Mouse (Mus musculus) ovary, adult 2 months (tissue): ENCODE measurements around the gene Slc30a5. TPM values are rescaled to one million over a fixed set of nuclear protein-coding genes. Genes with fewer than 3 reads are reported as not detected.

Experiments used
- polyA plus RNA-seq: library from polyadenylated mRNA; depleted of rRNA; stranded (reverse); fragments of >200 nt; gene quantifications from 2 replicates; pipeline ENCODE4 v1.2.3, GENCODE M21; 2012; rRNA removed

The Slc30a5 gene
- 26.6 and 34.1 TPM in 2 replicates for polyA plus RNA-seq

DNA sequence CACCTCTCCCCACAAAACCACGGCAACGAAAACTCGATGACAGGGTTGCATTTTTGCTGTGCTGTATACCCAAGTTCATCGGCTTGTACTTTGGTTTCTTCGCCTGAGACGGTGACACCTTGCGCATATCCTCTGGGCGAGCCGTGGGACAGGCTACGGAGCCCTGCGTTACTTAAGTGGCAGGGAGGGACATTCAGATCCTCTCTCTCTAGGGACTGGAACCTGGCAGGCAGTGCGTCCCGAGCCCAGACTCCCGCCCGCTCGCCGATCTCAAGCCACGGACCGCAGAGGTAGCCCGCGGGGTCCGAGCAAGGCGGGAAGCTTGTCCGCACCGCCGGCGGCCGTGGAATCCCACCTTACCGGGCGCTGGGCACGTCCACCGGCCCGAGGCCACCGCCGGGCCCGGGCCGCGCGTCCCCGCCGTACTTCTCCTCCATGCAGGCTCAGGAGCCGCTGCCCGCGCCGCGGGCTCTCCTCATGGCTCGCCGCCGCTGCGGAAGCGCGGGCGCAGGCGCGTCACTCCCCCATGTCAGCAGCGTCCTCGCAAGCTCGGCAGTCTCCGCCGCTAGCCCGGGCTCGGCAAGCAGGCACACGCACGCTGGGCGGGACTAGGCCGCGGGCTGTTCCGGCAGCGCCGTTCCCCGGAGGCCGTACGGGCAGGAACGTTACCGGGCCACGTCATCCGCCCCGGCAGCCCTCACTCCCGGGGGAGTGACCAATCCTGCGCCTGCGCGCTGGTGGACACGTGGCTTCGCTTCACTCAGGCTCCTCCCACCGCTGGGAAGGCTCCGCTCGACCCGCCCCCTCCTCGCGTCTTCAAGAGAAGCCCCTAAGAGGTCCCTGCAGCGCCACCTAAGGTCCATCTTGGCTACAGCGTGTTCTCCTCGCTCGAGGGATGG, at the start of gene Slc30a5:
Gene Slc30a5 (minus strand): TSS at position 687 of the 899 bp plus-strand sequence.

GRCm38 (mm10) chr13:100786414-100786867, 46.8 kb downstream of the Slc30a5 start, which contains the start of gene Ccnb1:
Gene Ccnb1, minus strand, starts transcription at chr13:100786570.

GRCm38 (mm10) chr13:100775252-100776055, 57.8 kb downstream of the Slc30a5 start, which contains the start of gene Cenph:
Gene Cenph, minus strand, starts transcription at chr13:100775899.

Other genes starting within 250 kb of the Slc30a5 start
- 4.5 and 4.7 TPM in 2 replicates for gene Marveld2, start 216.5 kb downstream of the Slc30a5 start, polyA plus RNA-seq
- 17.4 and 20.7 TPM in 2 replicates for gene Ak6, start 182.4 kb downstream of the Slc30a5 start, polyA plus RNA-seq
- 2.1 TPM in 2 replicates for gene Rad17, start 182.4 kb downstream of the Slc30a5 start, polyA plus RNA-seq
- gene Taf9, start 181.8 kb downstream of the Slc30a5 start, polyA plus RNA-seq, result 4.1 and 6.4 TPM in 2 replicates
- 0.83 and 0.90 TPM in 2 replicates for gene Ccdc125, start 163.7 kb downstream of the Slc30a5 start, polyA plus RNA-seq
- 12.4 and 15.0 TPM in 2 replicates for gene Cdk7, start 102.5 kb downstream of the Slc30a5 start, polyA plus RNA-seq
- gene Mrps36, start 88.8 kb downstream of the Slc30a5 start, polyA plus RNA-seq, result 15.4 and 22.5 TPM in 2 replicates
- gene Cenph, start 57.5 kb downstream of the Slc30a5 start, polyA plus RNA-seq, result 0.12 and 0.97 TPM in 2 replicates
- gene Ccnb1, start 46.9 kb downstream of the Slc30a5 start, polyA plus RNA-seq, result 15.8 and 23.9 TPM in 2 replicates